Mouse (Mus musculus) embryonic facial prominence, embryonic 15.5 days (tissue): ENCODE results near the gene Grik3. TPM values are rescaled to one million over a fixed set of nuclear protein-coding genes. Genes with fewer than 3 reads are reported as not detected.

ENCODE experiments used
- ATAC-seq: fragments of 200-750 bp; cut with Nextera tagmentation; 2 replicates; pipeline ENCODE4 v1.8.0; 2017; ENCODE audit warnings: low read depth, moderate TSS enrichment; ENCODE audit not compliant: insufficient number of reproducible peaks, low FRiP score, low TSS enrichment
- H3K27ac ChIP-seq: fragments of 300-500 bp; sonication (generic); replicated peaks from 2 replicates; pipeline ENCODE4 v1.5.1; 2015; ENCODE audit warnings: mild to moderate bottlenecking, inconsistent platforms
- H3K27me3 ChIP-seq: fragments of 300-500 bp; sonication (generic); 2 replicates; pipeline ENCODE4 v1.6.1; 2015; ENCODE audit warnings: inconsistent platforms
- H3K36me3 ChIP-seq: fragments of 300-500 bp; sonication (generic); 2 replicates; pipeline ENCODE4 v1.6.1; 2015; ENCODE audit warnings: mild to moderate bottlenecking, inconsistent platforms
- H3K4me1 ChIP-seq: fragments of 300-500 bp; sonication (generic); 2 replicates; pipeline ENCODE4 v1.6.1; 2015; ENCODE audit warnings: inconsistent platforms
- H3K4me2 ChIP-seq: fragments of 300-500 bp; sonication (generic); replicated peaks from 2 replicates; pipeline ENCODE4 v1.6.1; 2015; ENCODE audit warnings: mild to moderate bottlenecking, inconsistent platforms
- H3K4me3 ChIP-seq: fragments of 300-500 bp; sonication (generic); replicated peaks from 2 replicates; pipeline ENCODE4 v1.5.1; 2015; ENCODE audit warnings: mild to moderate bottlenecking, inconsistent platforms
- H3K9ac ChIP-seq: fragments of 300-500 bp; sonication (generic); 2 replicates; pipeline ENCODE4 v1.6.1; 2015; ENCODE audit warnings: inconsistent platforms
- H3K9me3 ChIP-seq: fragments of 300-500 bp; sonication (generic); replicated peaks from 2 replicates; pipeline ENCODE4 v1.6.1; 2016; ENCODE audit warnings: inconsistent platforms
- WGBS: fragments of 180-500 bp; shearing (Covaris S2); methylation state at CpG from one replicate; pipeline ENCODE4 v1.1.7; 2015; 5-methylcytosine and 5-hydroxymethylcytosine counted together
- polyA plus RNA-seq: library from polyadenylated mRNA; unstranded; fragments of >200 nt; fragmentation: Nextera tagmentation; extraction: Ambion mirVana; gene quantifications from 2 replicates; pipeline ENCODE4 v1.2.1, GENCODE M21; 2015

The Grik3 gene
- polyA plus RNA-seq, 1 experiment from 2014 or later = 0.63 TPM

DNA sequence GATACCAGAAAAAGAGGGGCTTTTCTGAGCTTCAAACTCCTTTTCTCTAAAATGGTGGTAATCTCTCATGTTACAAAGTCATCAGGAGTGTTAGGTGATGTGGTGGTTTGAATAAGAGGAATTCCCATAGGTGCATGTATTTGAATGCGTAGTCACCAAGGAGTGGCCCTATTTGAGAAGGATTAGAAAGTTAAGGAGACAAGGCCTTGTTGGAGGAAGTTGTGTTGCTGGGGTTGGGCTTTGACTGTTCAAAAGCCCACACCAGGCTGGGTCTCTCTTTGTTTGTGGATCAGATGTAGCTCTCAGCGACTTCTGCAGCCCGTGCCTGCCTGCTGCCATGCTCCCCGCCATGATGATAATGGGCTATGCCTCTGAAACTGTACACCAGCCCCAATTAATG lies 34.8 kb downstream of the Grik3 start:
- H3K27me3 ChIP-seq = no peaks in the 10 kb centered on the region
- no peak overlapping the region for H3K27ac ChIP-seq
- H3K36me3 ChIP-seq = no peaks in the 10 kb centered on the region
- 72% methylated on average over 4 of the region's 4 CpGs for WGBS
- no peaks in the 10 kb centered on the region for H3K9me3 ChIP-seq
- H3K4me2 ChIP-seq = no peak overlapping the region
- 0 out of 2 replicates have a peak, but pooled peaks cover 3% of the 10 kb centered on the region for H3K4me1 ChIP-seq
- no peak overlapping the region for H3K9ac ChIP-seq
- ATAC-seq = no peak
- no peak overlapping the region for H3K4me3 ChIP-seq

DNA sequence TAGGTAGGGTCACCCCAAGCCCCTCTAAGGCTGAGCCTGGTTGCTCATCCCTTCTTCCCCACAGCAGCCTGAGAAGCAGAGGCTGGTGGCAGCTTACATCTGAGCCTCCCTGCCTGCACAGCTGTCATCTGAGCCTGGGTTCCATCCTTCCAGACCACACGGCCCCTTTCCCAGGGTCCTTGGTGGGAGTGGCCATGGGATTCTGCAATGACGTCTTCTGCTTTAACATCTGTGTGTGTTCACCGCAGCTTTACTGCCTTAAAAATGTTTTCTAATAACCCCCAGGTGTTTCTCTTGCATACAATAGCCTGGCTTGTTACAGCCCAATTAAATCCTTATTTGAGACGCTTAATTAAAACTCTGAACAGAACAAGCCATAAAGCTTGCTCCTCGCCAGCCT lies 35.9 kb downstream of the Grik3 start:
- 0 out of 2 replicates have a peak, but pooled peaks cover 3% of the 10 kb centered on the region for H3K4me1 ChIP-seq

DNA sequence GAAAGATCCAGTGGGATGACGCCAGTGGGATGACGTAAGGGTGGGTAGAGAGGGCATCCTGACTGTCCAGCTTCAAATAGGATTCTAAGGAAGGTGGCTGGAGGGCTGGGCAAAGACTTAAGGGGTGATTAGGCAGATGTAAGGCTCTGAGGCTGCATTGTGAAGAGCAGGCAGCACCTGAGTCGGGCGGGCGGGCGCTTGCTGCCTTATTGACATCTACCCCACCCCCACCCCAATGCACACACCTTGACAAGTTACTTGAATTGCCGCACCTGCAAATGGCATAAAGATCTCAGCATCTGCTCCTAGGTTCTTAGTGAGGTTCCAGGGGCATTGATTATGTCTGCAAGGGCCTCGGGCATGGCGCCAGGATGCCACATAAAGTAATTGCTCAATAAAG lies 43.5 kb downstream of the Grik3 start:
- Histone ChIP-seq H3K27ac (no peak overlapping the region), H3K9me3 (no peaks in the 10 kb centered on the region), H3K36me3 (no peaks in the 10 kb centered on the region), H3K27me3 (peaks cover 31% of the 10 kb centered on the region), H3K4me1 (no peaks in the 10 kb centered on the region), H3K9ac (no peak overlapping the region), H3K4me3 (no peak overlapping the region), H3K4me2 (no peak overlapping the region)
- 41% methylated on average over 9 of the region's 9 CpGs for WGBS
- ATAC-seq = no peak

More for the DNA sequence above, 35.9 kb downstream of the Grik3 start:
- no peaks in the 10 kb centered on the region for H3K9me3 ChIP-seq
- H3K9ac ChIP-seq = no peak overlapping the region
- no peak overlapping the region for H3K4me3 ChIP-seq
- no peak overlapping the region for H3K27ac ChIP-seq
- no peaks in the 10 kb centered on the region for H3K27me3 ChIP-seq
- H3K4me2 ChIP-seq = no peak overlapping the region
- H3K36me3 ChIP-seq = no peaks in the 10 kb centered on the region
- ATAC-seq = no peak
- 30% methylated on average over 5 of the region's 5 CpGs for WGBS

DNA sequence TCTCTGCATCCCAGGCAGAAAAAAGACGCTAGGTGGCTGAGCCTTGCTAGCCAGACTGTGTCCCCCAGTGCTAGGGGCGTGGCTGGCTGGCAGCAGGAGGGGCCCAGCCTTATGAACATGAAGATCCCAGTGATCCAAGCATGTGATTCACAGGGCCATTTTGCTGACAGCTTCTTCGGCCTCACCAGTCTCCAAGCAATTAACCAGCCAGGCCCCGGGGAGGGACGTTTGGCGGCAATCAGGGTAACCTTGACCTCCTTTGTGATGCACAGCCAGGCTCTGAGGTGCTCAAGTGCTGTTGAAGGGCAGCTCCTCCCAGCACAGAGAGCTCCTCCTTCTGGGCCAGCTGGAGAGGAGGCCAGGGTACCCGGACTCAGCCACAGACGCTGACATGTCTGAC lies 43.9 kb downstream of the Grik3 start:
- H3K27me3 ChIP-seq = peaks cover 31% of the 10 kb centered on the region
- H3K4me3 ChIP-seq = no peak overlapping the region
- no peak overlapping the region for H3K9ac ChIP-seq

DNA sequence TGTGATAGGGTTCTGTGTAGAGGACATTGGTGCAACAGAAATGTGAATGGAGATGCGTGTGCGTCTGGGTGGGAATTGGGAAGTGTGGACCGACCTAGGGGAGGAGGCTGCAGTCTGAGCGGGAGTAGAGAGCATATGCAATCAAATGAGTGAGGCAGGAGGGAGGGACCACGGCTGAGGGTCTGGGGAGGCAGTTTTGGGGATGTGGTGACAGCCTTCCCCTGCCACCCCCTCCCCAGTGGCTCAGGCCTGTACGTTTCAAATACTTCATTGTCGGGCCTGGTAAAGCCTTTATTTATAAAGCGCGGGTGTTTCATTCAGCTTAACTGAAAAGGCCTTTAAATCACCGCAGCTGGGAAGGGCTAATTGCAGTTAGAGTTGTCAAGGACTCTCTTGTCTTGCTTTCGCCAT lies 44.5 kb downstream of the Grik3 start:
- H3K27me3 ChIP-seq = peaks cover 31% of the 10 kb centered on the region
- 15% methylated on average over 11 of the region's 11 CpGs for WGBS

More for the DNA sequence above, 43.9 kb downstream of the Grik3 start:
- Histone ChIP-seq H3K27ac (no peak overlapping the region), H3K9me3 (no peaks in the 10 kb centered on the region), H3K36me3 (no peaks in the 10 kb centered on the region), H3K4me1 (no peaks in the 10 kb centered on the region), H3K4me2 (no peak overlapping the region)
- 6% methylated on average over 8 of the region's 8 CpGs for WGBS
- ATAC-seq = no peak

DNA sequence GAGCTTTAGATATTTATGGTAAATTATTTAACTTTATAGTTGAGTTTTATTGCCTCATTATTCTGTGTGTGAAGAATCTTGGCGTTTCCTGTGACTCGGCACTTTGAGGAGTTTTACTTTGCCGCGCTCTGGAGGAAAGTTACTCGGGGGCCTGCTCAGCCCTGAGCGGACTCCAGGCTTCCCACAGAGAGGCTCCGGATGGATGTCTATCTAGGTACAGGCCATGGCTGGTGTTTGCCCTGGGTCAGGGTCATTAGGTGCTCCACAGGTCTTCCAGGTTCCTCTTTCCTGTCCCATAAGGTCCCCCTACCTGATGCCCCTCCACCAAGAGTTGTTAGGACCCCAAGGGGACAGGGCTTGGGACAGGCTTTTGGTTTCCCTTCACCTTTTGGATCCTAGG lies 45.0 kb downstream of the Grik3 start:
- H3K4me3 ChIP-seq = no peak overlapping the region
- no peaks in the 10 kb centered on the region for H3K36me3 ChIP-seq
- no peaks in the 10 kb centered on the region for H3K4me1 ChIP-seq
- 27% methylated on average over 7 of the region's 7 CpGs for WGBS
- no peaks in the 10 kb centered on the region for H3K9me3 ChIP-seq
- no peak overlapping the region for H3K27ac ChIP-seq
- H3K4me2 ChIP-seq = no peak overlapping the region
- no peak for ATAC-seq
- no peak overlapping the region for H3K9ac ChIP-seq
- H3K27me3 ChIP-seq = peaks cover 31% of the 10 kb centered on the region

More for the DNA sequence above, 44.5 kb downstream of the Grik3 start:
- Histone ChIP-seq H3K36me3 (no peaks in the 10 kb centered on the region), H3K4me3 (no peak overlapping the region), H3K9ac (no peak overlapping the region), H3K4me1 (no peaks in the 10 kb centered on the region), H3K4me2 (no peak overlapping the region), H3K27ac (no peak overlapping the region), H3K9me3 (no peaks in the 10 kb centered on the region)
- ATAC-seq = no peak

DNA sequence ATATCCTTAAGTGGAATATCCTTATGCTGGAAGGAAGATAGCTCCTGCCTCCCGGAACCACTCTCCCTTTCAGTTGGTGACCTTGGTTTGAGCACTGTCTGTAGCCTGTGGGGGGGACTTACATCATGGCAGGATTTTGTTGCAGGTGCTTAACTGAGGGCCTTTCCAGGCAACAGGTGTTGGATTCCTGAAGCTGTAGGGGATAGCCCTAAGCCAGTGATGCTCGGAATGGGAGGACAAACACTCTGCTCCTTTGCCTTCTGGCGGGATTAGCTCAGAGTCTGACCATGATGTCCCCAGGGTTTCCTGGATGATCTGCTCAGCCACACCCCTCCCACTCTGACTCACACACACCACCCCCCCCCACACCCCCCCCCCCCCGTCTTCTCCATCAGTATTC lies 45.5 kb downstream of the Grik3 start:
- no peak for ATAC-seq
- no peak overlapping the region for H3K4me2 ChIP-seq
- H3K9ac ChIP-seq = no peak overlapping the region
- no peaks in the 10 kb centered on the region for H3K36me3 ChIP-seq
- WGBS = 26% methylated on average over 3 of the region's 4 CpGs
- no peaks in the 10 kb centered on the region for H3K4me1 ChIP-seq
- H3K27me3 ChIP-seq = peaks cover 31% of the 10 kb centered on the region
- no peak overlapping the region for H3K27ac ChIP-seq
- H3K4me3 ChIP-seq = no peak overlapping the region
- H3K9me3 ChIP-seq = no peaks in the 10 kb centered on the region

DNA sequence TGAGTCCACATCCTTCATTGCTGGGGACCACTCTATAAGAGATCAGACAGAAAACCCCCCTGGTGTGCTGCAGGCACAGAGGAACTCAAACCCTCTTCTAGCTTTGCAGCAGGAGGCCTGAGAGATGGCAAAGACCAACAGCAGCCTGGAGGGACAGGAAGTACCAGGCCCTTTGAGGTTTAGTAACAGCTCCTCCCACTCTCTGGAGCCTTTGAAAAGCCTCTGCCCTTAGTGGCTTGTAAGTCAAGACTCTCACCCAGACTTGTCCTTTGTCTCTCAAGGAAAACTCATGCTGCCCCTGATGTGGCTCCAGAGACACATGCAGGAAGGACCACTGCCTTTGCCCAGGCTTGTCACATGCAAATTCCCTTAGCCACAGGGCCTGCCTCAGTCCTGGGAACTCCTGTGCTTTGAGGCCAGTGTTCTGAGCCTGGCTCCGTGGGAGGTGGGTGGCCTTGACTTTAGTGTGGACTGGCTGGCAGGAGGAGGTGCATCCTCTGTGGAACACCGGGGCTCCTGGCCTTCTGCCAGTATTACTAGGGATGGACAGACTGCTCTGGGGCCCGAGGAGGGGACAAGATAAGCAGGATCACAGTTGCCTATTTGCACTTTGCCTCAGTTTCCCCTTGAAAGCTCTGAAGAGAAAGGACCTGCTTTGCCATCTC lies 47.9 kb downstream of the Grik3 start:
- H3K9me3 ChIP-seq = no peaks in the 10 kb centered on the region
- ATAC-seq = no peak
- H3K4me3 ChIP-seq = no peak overlapping the region
- H3K4me1 ChIP-seq = no peaks in the 10 kb centered on the region
- H3K27ac ChIP-seq = no peak overlapping the region
- H3K9ac ChIP-seq = no peak overlapping the region
- no peak overlapping the region for H3K4me2 ChIP-seq
- H3K27me3 ChIP-seq = peaks cover 25% of the 10 kb centered on the region
- WGBS = 23% methylated on average over 3 of the region's 3 CpGs
- no peaks in the 10 kb centered on the region for H3K36me3 ChIP-seq

DNA sequence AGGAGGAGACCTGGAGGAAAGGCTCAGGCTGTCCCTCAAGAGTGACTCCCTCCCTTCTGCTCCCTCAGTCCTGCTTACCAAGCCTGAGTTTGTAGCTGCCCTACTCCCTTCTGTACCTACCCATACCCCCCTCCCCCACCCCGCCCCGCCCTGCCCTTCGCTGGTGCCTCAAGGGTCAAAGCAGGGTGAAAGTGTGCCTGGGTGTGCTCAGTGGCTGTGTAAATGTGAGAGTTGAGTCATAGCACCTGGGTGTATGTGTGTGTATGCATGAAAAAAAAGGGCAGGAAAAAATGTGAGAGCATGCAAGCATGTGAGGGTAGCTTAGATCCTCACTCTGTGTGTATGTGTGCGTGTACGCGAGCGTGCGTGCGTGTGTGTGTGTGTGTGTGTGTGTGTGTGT lies 49.1 kb downstream of the Grik3 start:
- 82% methylated on average over 9 of the region's 9 CpGs for WGBS
- no peaks in the 10 kb centered on the region for H3K4me1 ChIP-seq
- ATAC-seq = no peak
- H3K36me3 ChIP-seq = no peaks in the 10 kb centered on the region
- H3K27ac ChIP-seq = no peak overlapping the region
- no peak overlapping the region for H3K9ac ChIP-seq
- no peak overlapping the region for H3K4me2 ChIP-seq
- no peak overlapping the region for H3K4me3 ChIP-seq
- H3K27me3 ChIP-seq = peaks cover 13% of the 10 kb centered on the region
- H3K9me3 ChIP-seq = no peaks in the 10 kb centered on the region

DNA sequence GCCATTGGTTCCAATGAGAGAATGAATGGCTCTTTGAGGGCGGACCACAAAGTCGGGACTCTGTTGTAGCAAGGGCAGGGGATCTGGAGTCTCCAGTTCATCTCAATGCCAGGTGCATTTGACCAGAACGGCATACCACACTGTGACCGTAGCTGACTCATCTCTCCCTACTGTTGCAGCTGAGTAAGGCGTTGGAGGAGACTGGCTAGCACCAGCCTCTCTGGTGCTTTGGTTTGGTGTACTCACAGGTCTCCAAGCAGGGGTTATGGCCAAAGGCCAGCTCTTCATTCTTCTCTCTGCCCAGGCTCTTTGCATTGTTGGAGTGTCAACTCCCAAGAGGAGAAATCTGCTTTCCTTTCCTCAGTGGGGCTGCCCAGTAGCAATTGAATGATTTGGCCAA lies 52.7 kb downstream of the Grik3 start:
- H3K4me2 ChIP-seq = no peak overlapping the region
- ATAC-seq = no peak
- no peak overlapping the region for H3K4me3 ChIP-seq
- no peaks in the 10 kb centered on the region for H3K9me3 ChIP-seq
- H3K27ac ChIP-seq = no peak overlapping the region
- 88% methylated on average over 5 of the region's 5 CpGs for WGBS
- H3K9ac ChIP-seq = no peak overlapping the region
- no peaks in the 10 kb centered on the region for H3K36me3 ChIP-seq
- H3K4me1 ChIP-seq = peaks cover 2% of the 10 kb centered on the region; the same call in 1 of the 2 replicates
- peaks cover 7% of the 10 kb centered on the region; the same call in 1 of the 2 replicates for H3K27me3 ChIP-seq

DNA sequence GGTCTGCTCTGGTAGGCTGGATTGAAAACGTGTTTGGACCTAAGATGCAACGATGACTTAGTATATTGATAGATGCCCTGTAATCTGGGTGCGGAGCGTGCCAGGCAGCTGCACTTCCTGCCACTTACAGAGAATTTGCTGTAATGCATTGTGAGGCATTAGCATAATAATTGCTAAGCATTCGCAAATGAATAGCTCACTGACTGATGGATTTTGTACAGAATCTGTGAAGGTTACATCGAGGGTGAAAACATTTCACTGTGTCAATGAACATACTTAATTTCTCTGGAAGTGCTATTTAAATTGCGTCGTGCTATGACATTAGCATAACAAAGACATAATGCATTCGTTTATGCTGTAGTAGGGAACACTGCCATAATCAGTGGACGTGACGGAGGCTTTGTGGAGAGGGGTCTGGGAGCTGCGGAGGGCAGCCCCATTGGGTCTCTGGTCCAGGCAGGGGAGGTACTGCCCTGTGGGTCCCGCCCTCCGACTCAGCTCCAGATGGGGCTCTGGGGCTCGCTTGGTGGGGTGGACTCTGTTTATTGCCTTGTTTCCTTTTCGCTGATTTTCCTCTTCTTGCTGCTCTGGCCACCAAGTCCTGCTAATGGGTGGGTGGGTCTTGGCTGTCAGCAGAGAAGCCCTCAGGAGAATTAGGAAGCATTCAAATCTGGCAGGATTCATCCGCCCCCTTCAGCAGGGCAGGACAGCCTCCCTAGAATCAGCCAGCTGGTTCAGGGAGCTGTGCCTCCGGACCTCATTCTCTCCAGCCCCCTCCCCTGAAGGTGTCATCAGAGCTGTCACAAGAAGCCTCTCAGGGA lies 54.7 kb downstream of the Grik3 start:
- H3K4me2 ChIP-seq = no peak overlapping the region
- H3K4me3 ChIP-seq = no peak overlapping the region
- no peaks in the 10 kb centered on the region for H3K36me3 ChIP-seq
- H3K4me1 ChIP-seq = peaks cover 2% of the 10 kb centered on the region; the same call in 1 of the 2 replicates
- 33% methylated on average over 18 of the region's 18 CpGs for WGBS
- ATAC-seq = 0 out of 2 replicates have a peak, but pooled peaks have one; percentile 37
- no peaks in the 10 kb centered on the region for H3K9me3 ChIP-seq
- H3K9ac ChIP-seq = no peak overlapping the region
- no peak overlapping the region for H3K27ac ChIP-seq
- H3K27me3 ChIP-seq = peaks cover 7% of the 10 kb centered on the region; the same call in 1 of the 2 replicates
